In the genomic region with DNA sequence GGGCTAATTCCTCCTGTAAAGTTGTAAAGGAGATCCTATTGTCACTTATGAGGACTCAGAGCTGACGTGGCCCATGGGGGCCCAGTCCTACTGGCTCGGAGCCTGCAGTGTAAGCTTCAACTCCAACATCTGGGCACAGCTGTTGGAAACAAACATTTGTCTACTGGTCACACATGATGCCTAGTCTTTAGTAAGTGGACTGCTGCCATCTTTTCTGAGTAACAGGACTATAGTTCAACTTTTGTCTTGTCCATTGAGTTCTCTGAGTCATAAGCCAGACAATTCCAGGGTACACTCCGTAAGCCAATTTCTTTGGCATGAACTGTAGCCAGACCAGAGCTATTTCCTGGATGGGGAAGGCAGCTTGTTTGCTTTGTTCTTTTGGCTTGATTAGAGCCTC, we compare ENCODE assay signal across 11 mouse cellular contexts. TPM values are rescaled to one million over a fixed set of nuclear protein-coding genes. Genes with fewer than 3 reads are reported as not detected.
DNase-seq lines count a peak whose midpoint lies in the region.
"Had no signal": no experiment of that assay in that cellular context is flagged by ENCODE, and none has a peak within 500 bp of the region (broad histone marks: within the 10 kb centered on the region; RNA-seq: fewer than 3 reads in every experiment).

No protein-coding gene starts in this region.

- intact Hi-C loops in gastrocnemius, postnatal 14 days (cut with DNase I; ENCODE audit: low total_unique reads), result no loop called here

- DNase-seq in gastrocnemius, postnatal 14 days, result peak; percentile 22
- DNase-seq in gastrocnemius, postnatal 10 days, result no peak
- peak; percentile 98 for DNase-seq in 3T3-L1 (ENCODE audit: low read depth, low spot score)
- peak; percentile 38 for DNase-seq in gastrocnemius, postnatal 25 days
- peak; percentile 52 for DNase-seq in lung, postnatal 14 days
- DNase-seq in urinary bladder, postnatal 36 days (ENCODE audit: low spot score in 2 of 2), result no peak
- no peak for DNase-seq in cerebellum, adult 9-10 months
- DNase-seq in adrenal gland, postnatal 10 days, result no peak
- DNase-seq: cerebellum, postnatal 10 days; kidney, adult 18-20 months; right cerebral cortex, postnatal 14 days had no signal

RNA-seq across cellular contexts. Expression of gene Gpr88, which starts 58.6 kb away (rescaled TPM):
- under 1 TPM; 0.23 to 0.69 TPM for total RNA-seq in gastrocnemius, postnatal 14 days (2021)
- total RNA-seq in gastrocnemius, postnatal 10 days (2021), result under 1 TPM; 0.09 to 0.12 TPM
- not detected for total RNA-seq in gastrocnemius, postnatal 25 days (2021)
- total RNA-seq in adrenal gland, postnatal 10 days (2021), result under 1 TPM; 0.55 to 0.75 TPM

Comparison
In these comparisons a context has a peak if more than half of its experiments do, and no peak if none do; other contexts are left out.
1. DNase-seq: peak in gastrocnemius, postnatal 14 days (single experiment), 3T3-L1 (single experiment), gastrocnemius, postnatal 25 days (single experiment) and lung, postnatal 14 days (single experiment); none in gastrocnemius, postnatal 10 days (single experiment), urinary bladder, postnatal 36 days (0 of 2), cerebellum, adult 9-10 months (single experiment) and adrenal gland, postnatal 10 days (single experiment).